Mouse (Mus musculus): Measurements from ENCODE around the gene Hist1h2bn.
"Not testable (repeated sequence)": the region's sequence is repeated elsewhere in the genome, so short reads cannot be mapped to it uniquely, and the experiment has no call there.

Gene Hist1h2bn

GRCm38 (mm10) chr13:21753524-21754285 is at the start of gene Hist1h2bn, which contains the start of gene Hist1h2ak:
TSS of gene Hist1h2bn (plus strand) at chr13:21754123.
TSS of gene Hist1h2ak (minus strand) at chr13:21753827.
- CTCF ChIA-PET = interaction anchor here (0.6 kb wide), 2 partner anchors 25 kb away, joined by 3 read pairs; no protein-coding TSS in a partner anchor

- CTCF ChIA-PET = no interaction called here
Measured at GRCm38 (mm10) chr13:21706669-21707068, 47.3 kb upstream of the Hist1h2bn start.

DNA sequence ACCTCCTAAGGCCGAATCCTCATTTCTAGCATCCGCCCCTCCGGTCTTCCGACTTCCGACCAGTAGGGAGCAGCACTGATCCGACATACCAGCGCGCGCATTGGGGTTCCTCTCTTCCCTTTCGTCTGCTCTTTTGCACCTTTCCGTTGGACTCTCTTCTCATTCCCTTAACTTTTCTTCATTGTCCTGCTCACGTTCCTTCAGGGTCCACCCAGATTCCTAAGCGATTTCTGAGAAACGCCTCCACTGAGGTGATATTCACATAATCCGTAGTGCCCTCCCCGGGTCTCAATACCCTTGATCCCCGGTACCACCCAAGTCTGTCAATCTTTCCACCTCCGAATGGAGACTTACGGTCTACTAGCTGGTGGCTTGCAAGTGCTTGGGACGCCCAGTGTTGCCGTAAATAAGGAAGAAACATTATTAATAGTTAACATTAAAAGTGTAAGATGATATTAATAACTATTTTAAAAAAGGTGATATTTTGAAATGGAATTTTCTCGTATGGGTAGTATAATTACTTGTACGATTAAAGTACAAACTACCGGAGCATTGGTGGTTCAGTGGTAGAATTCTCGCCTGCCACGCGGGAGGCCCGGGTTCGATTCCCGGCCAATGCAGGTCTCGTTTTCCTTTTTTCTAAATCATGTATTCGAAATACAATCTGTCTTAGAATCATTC is 43.8 kb upstream of the Hist1h2bn start:
- CTCF ChIA-PET = interaction anchor here (0.6 kb wide), 1 partner anchor 72 kb away, joined by 3 read pairs; no protein-coding TSS in a partner anchor

DNA sequence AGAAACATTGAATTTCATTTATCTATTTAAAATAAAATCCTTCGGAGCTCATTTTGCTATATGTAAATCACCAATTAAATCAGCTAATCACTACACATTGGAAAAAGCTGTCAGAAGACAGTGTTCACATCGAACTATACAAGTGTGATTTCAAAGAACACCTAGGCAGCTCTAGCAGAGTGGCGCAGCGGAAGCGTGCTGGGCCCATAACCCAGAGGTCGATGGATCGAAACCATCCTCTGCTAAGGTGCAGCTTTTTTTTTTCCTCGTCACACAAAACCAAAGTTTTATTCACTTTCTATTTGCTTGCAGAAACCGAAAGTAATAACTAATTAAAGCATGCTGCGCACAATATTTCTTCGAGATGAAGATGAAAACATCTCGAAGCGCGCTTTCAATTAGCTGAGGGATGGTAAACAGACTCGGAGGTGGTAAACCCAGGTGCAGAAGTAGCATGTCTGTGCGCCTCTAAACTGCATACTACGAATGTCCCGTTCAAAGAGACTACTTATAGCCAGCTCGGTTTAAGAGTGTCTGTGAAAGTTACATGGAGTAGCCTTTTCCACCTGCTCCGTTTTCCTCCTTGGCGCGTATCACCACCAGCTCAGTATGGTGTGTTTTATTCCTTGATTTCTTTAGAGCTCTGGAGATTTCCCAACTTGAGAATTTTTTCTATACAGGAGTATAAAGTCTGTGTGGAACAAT is 43.0 kb upstream of the Hist1h2bn start:
- CTCF ChIA-PET = interaction anchor here (0.6 kb wide), 1 partner anchor 71 kb away, joined by 3 read pairs; no protein-coding TSS in a partner anchor

GRCm38 (mm10) chr13:21711698-21712097 is 42.2 kb upstream of the Hist1h2bn start:
- CTCF ChIA-PET = no interaction called here

DNA sequence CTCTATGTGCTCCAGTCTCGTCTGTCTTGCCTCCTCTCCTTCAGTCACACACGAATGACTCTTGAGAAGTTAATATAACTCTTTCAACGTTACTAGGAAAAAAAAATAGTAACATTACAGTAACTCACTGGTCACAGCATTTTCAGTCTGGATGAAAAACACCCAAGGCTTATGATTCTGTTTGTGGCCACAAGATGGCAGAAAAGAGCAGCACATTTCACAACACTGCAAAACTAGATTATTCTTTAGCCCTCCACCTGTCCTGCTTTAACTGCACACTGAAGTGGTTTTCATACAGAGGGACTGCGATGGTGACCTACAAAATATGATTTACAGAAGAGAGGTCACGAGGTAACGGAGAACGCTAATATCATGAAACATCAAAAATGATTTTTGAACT is 39.2 kb upstream of the Hist1h2bn start:
- CTCF ChIA-PET = no interaction called here

GRCm38 (mm10) chr13:21715131-21715863 is 38.6 kb upstream of the Hist1h2bn start:
- CTCF ChIA-PET = interaction anchor here (0.6 kb wide), 2 partner anchors 328 to 337 kb away, joined by 3 read pairs; no protein-coding TSS in a partner anchor

DNA sequence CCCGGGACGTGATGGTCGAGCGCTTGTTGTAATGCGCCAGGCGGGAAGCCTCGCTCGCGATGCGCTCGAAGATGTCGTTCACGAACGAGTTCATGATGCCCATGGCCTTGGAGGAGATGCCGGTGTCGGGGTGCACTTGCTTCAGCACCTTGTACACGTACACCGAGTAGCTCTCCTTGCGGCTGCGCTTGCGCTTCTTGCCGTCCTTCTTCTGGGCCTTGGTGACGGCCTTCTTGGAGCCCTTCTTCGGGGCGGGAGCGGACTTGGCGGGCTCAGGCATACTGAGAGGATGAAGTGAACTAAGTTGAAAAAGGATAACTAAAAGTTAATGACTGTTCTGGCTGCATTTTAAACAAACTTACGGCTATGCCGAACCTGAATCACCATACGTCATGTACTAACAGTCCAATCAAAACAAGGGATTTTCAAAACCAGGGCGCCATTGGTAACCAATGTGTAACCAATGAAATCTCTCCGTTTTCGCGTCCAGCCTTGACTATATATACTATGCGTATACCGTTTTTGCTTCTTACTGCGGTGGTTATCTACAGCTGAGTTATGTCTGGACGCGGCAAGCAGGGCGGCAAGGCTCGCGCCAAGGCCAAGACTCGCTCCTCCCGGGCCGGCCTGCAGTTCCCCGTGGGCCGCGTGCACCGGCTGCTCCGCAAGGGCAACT is 37.9 kb upstream of the Hist1h2bn start, which contains the start of the genes Hist1h2bl and Hist1h2ai:
Hist1h2bl (minus strand) TSS at position 280 of the 676 bp plus-strand sequence.
Hist1h2ai (plus strand) TSS at position 559 of the 676 bp plus-strand sequence.
- CTCF ChIA-PET = interaction anchor here (0.6 kb wide), 1 partner anchor 328 kb away, joined by 3 read pairs; no protein-coding TSS in a partner anchor

DNA sequence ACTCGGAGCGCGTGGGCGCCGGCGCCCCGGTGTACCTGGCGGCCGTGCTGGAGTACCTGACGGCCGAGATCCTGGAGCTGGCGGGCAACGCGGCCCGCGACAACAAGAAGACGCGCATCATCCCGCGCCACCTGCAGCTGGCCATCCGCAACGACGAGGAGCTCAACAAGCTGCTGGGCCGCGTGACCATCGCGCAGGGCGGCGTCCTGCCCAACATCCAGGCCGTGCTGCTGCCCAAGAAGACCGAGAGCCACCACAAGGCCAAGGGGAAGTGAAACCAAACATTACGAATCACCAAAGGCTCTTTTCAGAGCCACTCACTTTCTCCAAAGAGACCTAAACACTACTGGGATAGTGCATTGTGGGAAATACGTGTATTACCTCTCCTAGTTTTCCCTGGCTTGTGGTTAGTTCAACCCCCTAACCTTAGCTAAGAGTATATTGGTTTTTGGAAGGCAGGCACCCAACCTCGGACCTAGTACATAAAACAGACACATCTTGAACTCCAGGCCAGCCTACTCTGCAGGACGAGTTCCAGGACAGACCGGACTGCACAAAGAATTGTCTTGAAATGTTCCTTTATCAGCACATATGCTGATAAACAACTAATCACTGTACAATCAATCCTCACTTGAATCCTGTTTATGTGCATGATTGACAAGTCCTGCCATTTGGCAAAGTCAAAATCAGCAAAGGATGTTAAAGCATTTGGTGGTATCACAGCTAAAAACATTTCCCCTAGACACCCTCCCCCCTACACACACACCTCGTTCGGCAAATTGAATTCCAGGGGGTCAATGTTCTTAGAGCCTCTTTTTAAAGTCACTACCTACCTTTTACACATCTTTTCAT is 37.2 kb upstream of the Hist1h2bn start:
- CTCF ChIA-PET = not testable (repeated sequence)

DNA sequence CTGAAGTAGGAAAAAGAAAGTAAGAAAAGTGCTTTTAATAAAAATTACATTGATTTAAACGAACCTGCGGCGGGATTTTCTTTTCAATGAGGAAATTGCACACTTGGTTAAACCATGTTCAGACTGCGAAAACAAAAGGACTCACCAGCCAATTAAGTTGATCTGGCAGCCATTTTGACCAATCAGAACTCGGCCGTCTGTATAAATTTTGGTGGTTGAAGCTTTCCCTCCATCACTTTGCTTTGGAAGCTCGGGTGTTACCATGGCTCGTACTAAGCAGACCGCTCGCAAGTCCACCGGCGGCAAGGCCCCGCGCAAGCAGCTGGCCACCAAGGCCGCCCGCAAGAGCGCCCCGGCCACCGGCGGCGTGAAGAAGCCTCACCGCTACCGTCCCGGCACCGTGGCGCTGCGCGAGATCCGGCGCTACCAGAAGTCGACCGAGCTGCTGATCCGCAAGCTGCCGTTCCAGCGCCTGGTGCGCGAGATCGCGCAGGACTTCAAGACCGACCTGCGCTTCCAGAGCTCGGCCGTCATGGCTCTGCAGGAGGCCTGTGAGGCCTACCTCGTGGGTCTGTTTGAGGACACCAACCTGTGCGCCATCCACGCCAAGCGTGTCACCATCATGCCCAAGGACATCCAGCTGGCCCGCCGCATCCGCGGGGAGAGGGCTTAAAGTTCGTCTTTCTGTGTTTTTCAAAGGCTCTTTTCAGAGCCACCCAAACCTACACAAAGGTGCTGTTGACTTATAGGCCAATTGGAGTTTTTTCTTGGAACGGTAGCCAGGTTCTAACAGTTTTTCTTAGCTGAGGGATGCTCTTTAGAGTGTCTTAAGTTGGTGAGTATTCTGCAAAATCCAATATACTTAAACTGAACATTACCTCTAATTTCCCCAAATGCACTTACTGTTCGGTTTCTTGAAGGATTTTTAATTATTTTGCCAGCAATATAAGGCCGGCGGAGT is 36.2 kb upstream of the Hist1h2bn start, which contains the start of gene Hist1h3h:
Hist1h3h (plus strand) TSS at position 263 of the 961 bp plus-strand sequence.
- CTCF ChIA-PET = interaction anchor here (0.5 kb wide), 1 partner anchor 313 kb away, joined by 3 read pairs; no protein-coding TSS in a partner anchor

DNA sequence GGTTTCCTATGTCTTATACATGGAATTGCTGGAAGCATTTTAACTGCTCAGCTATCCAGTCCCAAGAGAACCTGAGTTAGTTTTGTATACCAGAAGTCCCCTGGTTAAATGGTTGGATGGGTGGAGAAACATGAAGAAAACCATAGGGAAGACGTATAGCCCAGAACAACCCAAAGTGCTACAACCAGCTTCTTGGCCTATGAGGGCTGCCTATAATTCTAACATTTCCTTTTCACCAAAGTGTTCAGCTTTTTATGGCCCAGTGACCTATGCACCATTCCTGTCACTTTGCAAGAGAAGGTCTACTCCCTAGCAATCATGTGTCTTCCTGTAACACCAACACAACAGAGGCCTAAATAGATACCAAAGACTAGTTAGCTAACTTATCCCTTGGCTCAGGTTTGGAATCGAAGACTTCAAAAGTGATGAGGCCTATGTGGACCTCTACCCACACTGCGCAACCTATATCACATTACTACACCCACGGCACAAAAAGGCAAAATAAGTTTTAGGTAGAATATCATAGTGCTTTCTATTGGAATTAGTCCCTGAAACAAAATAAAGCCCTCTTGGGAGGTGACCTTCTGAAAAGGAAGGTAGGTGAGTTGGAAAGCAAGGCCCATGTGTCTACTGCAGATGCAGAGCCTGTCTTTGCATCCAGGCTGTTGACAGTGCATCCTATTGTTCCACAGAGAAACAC is 35.4 kb upstream of the Hist1h2bn start:
- CTCF ChIA-PET = interaction anchor here (0.5 kb wide), 1 partner anchor 312 kb away, joined by 3 read pairs; no protein-coding TSS in a partner anchor

DNA sequence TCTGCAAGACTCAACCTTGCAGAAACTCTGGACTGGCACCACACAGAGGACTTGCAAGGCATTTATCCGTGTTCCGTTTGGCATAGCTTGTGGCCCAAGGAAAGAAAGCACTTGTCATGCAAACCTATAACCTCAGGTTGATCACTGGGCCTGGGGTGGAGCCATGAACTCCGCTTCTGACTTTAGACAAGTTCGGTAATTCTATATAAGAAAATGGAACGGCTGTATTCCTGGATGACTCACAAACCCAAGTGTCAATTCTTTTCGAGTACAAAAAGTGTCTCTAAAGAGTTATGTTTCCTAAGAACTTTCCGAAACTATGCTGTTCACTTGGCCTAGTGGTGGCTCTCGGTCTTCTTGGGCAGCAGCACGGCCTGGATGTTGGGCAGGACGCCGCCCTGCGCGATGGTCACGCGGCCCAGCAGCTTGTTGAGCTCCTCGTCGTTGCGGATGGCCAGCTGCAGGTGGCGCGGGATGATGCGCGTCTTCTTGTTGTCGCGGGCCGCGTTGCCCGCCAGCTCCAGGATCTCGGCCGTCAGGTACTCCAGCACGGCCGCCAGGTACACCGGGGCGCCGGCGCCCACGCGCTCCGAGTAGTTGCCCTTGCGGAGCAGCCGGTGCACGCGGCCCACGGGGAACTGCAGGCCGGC is 32.7 kb upstream of the Hist1h2bn start:
- CTCF ChIA-PET = not testable (repeated sequence)

GRCm38 (mm10) chr13:21721757-21722372 is 32.1 kb upstream of the Hist1h2bn start, which contains the start of gene Hist1h2bm:
TSS of gene Hist1h2bm (plus strand) at chr13:21722044.
- CTCF ChIA-PET = not testable (repeated sequence)

GRCm38 (mm10) chr13:21722373-21722925 is 31.5 kb upstream of the Hist1h2bn start:
- CTCF ChIA-PET = no interaction called here

DNA sequence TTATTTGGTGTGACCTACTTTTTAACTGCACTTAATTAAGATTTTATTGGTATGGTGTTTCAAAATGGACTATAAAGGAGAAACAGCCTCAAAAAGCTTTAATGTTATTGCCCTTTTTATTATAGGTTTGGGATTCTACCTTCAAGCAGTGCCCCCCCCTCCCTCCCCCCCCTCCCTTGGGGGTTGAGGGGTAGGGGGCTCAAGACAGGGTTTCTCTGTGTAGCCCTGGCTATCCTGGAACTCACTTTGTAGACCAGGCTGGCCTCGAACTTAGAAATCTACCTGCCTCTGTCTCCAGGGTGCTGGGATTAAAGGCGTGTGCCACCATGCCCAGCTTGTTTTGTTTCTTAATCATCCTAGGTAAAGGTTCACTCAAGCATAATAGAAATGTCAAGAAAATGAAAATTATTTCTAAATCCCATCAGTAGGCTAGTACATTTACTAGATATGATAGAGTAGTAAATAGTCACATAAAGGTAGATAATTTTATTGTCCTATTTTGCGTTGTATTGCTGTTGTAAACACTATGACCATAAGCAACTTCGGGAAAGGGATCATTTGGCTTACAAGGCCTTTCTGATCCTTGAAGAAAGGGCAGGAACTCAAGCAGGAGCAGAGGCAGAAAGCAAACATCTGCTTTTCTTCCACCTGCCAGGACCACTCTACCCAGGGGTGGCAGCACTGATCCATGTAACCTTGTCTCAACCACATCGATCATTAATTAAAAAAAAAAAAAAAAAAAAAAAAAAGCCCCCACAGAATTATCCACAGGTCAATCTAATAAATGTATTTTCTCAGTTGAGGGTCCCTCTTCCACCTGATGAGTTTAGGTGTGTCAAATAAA is 30.7 kb upstream of the Hist1h2bn start:
- CTCF ChIA-PET = interaction anchor here (0.6 to 0.7 kb wide), 2 partner anchors 19 to 125 kb away, joined by 3 to 15 read pairs; no protein-coding TSS in a partner anchor

Data from spleen, embryonic (tissue).